Mouse (Mus musculus): Measurements from ENCODE around the gene Gdf11.

- TF ChIP-seq CTCF (IDR thresholded peaks at IDR 0.05; ENCODE audit: extremely low read depth, insufficient read length, insufficient replicate concordance, low read depth, low read length) (no peak), POLR2A (IDR thresholded peaks at IDR 0.05; ENCODE audit: low read depth, low read length) (no peak)
Measured at GRCm38 (mm10) chr10:128919966-128920365, 28.4 kb upstream of the Gdf11 start.
